Mouse (Mus musculus) liver, embryonic 14.5 days (tissue): ENCODE results near the gene Cyp2c55. TPM values are rescaled to one million over a fixed set of nuclear protein-coding genes. Genes with fewer than 3 reads are reported as not detected.

Experiments
- ATAC-seq: fragments of 200-750 bp; cut with Nextera tagmentation; 2 replicates; pipeline ENCODE4 v1.8.0; 2017; ENCODE audit warnings: moderate number of reproducible peaks, mild to moderate bottlenecking, moderate library complexity; ENCODE audit not compliant: insufficient read depth
- DNase-seq, 3 experiments: peaks; one replicate each; pipeline ENCODE4 v3.0.0-alpha.2; 2012 to 2013; ENCODE audit warnings: low read depth in 3 of 3, low spot score in 3 of 3
- H3K27ac ChIP-seq: fragments of 300-500 bp; sonication (generic); 2 replicates; pipeline ENCODE4 v1.5.1; 2014; ENCODE audit warnings: moderate library complexity, mild to moderate bottlenecking, control low read depth, inconsistent platforms
- H3K27me3 ChIP-seq: fragments of 300-500 bp; sonication (generic); 2 replicates; pipeline ENCODE4 v1.6.1; 2014; ENCODE audit warnings: mild to moderate bottlenecking, low read length, moderate library complexity; ENCODE audit not compliant: control insufficient read depth, insufficient read depth
- H3K36me3 ChIP-seq: fragments of 300-500 bp; sonication (generic); replicated peaks from 2 replicates; pipeline ENCODE4 v1.6.1; 2014; ENCODE audit warnings: low read depth; ENCODE audit not compliant: control insufficient read depth, insufficient read depth
- H3K4me1 ChIP-seq, 2 experiments: fragments of 200-500 bp in 1 of 2; fragments of 300-500 bp in 1 of 2; sonication (generic) in 1 of 2; replicated peaks; 2 replicates each; pipeline ENCODE4 v1.6.1; 2012 to 2014; ENCODE audit warnings: antibody characterized with exemption in 1 of 2, inconsistent platforms in 1 of 2, low read length in 1 of 2; ENCODE audit not compliant: control insufficient read depth in 2 of 2, insufficient read depth in 2 of 2
- H3K4me2 ChIP-seq: fragments of 300-500 bp; sonication (generic); 2 replicates; pipeline ENCODE4 v1.6.1; 2014; ENCODE audit warnings: low read depth, mild to moderate bottlenecking, control low read depth, moderate library complexity
- H3K4me3 ChIP-seq, 2 experiments: fragments of 200-500 bp in 1 of 2; fragments of 300-500 bp in 1 of 2; sonication (generic) in 1 of 2; 2 replicates each; pipeline ENCODE4 v1.5.1; 2012 to 2014; ENCODE audit warnings: low read depth in 2 of 2, low read length in 2 of 2, mild to moderate bottlenecking in 2 of 2, control low read depth in 1 of 2, inconsistent platforms in 1 of 2, moderate library complexity in 1 of 2; ENCODE audit not compliant: insufficient read depth in 1 of 2
- H3K9ac ChIP-seq: fragments of 300-500 bp; sonication (generic); replicated peaks from 2 replicates; pipeline ENCODE4 v1.6.1; 2014; ENCODE audit warnings: mild to moderate bottlenecking, control low read depth, moderate library complexity
- H3K9me3 ChIP-seq: fragments of 300-500 bp; sonication (generic); 2 replicates; pipeline ENCODE4 v1.6.1; 2016; ENCODE audit warnings: low read length, mixed read lengths; ENCODE audit not compliant: control insufficient read depth
- CTCF ChIP-seq: IDR thresholded peaks from 2 replicates; pipeline ENCODE4 v1.5.1; 2016; ENCODE audit warnings: antibody characterized with exemption, low read depth, control low read depth
- EP300 ChIP-seq: IDR thresholded peaks from 2 replicates; pipeline ENCODE4 v1.6.1; 2016; ENCODE audit warnings: antibody characterized with exemption, low read depth
- WGBS: fragments of 180-500 bp; shearing (Covaris S2); extraction: QIAGEN DNeasy Blood & Tissue Kit; methylation state at CpG from one replicate; pipeline ENCODE4 v1.1.7; 2014; ENCODE audit not compliant: insufficient replicate concordance; 5-methylcytosine and 5-hydroxymethylcytosine counted together
- microRNA-seq: library from miRNA; unstranded; fragments of <30 nt; microRNA quantifications from one replicate; pipeline ENCODE4, GENCODE M21; 2016
- polyA plus RNA-seq, 2 experiments: library from polyadenylated mRNA; depleted of rRNA in 1 of 2; stranded (reverse) in 1 of 2; unstranded in 1 of 2; fragments of >200 nt; fragmentation: Nextera tagmentation in 1 of 2; extraction: Ambion mirVana in 1 of 2; gene quantifications; 2 replicates each; pipeline versions ENCODE4 v1.2.1 to v1.2.3; 2012 to 2014

Cyp2c55 gene
- polyA plus RNA-seq, 2 experiments = 0.02 TPM; not detected in 1

DNA sequence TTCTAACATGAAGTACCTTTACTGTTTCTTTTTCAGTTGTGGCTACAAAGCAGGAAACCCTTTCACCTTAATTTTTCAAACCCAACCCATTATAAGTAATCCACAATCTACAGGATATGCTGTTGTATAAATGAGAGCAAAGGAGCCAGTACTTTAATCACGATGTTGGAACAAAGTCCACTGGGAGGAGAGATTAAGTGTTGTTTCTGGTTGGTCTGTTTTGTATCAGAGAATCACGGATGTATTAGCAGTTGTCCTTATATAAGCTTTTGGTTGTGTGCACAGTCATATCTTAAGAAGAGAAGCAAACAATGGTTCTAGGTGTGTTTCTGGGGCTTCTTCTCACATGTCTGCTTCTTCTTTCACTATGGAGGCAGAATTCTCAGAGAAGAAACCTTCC is 53.9 kb downstream of the Cyp2c55 start, which contains the start of gene Cyp2c65:
Cyp2c65 (plus strand) TSS at position 297 of the 400 bp plus-strand sequence.
- Histone ChIP-seq H3K27me3 (no peaks in the 10 kb centered on the region), H3K4me2 (no peak within 1 kb of the TSS), H3K9ac (no peak within 1 kb of the TSS), H3K4me3 (no peak within 1 kb of the TSS), H3K36me3 (no peaks in the 10 kb centered on the region), H3K4me1 (no peaks in the 10 kb centered on the region), H3K27ac (no peak within 1 kb of the TSS), H3K9me3 (no peaks in the 10 kb centered on the region)
- DNase-seq (no peak), ATAC-seq (no peak)
- TF ChIP-seq CTCF (no peak), EP300 (no peak)
- WGBS = 47% methylated on average over 2 of the region's 2 CpGs

Small RNAs within 50 kb of the gene (microRNA-seq; reads per million reads assigned to microRNA genes)
- gene Gm23800 = not detected

Other genes with a start within 250 kb of the Cyp2c55 start
- gene Noc3l, start 187.8 kb upstream of the Cyp2c55 start, polyA plus RNA-seq (2012; rRNA removed) = 3.3 and 5.1 TPM in 2 replicates
- 3.5 and 4.0 TPM in 2 replicates for gene Noc3l, start 187.8 kb upstream of the Cyp2c55 start, polyA plus RNA-seq (2014; fragmentation: Nextera tagmentation; extraction: Ambion mirVana)
- gene Tbc1d12, start 170.4 kb upstream of the Cyp2c55 start, polyA plus RNA-seq (2012; rRNA removed) = 1.4 and 1.9 TPM in 2 replicates
- 1.5 and 2.0 TPM in 2 replicates for gene Tbc1d12, start 170.4 kb upstream of the Cyp2c55 start, polyA plus RNA-seq (2014; fragmentation: Nextera tagmentation; extraction: Ambion mirVana)
- 6.6 and 12.6 TPM in 2 replicates for gene Hells, start 76.1 kb upstream of the Cyp2c55 start, polyA plus RNA-seq (2012; rRNA removed)
- gene Hells, start 76.1 kb upstream of the Cyp2c55 start, polyA plus RNA-seq (2014; fragmentation: Nextera tagmentation; extraction: Ambion mirVana) = 26.1 and 27.8 TPM in 2 replicates
- gene Cyp2c65, start 54.0 kb downstream of the Cyp2c55 start, polyA plus RNA-seq (2012; rRNA removed) = not detected in 2 replicates
- gene Cyp2c65, start 54.0 kb downstream of the Cyp2c55 start, polyA plus RNA-seq (2014; fragmentation: Nextera tagmentation; extraction: Ambion mirVana) = not detected in 2 replicates
- gene Cyp2c66, start 106.9 kb downstream of the Cyp2c55 start, polyA plus RNA-seq (2012; rRNA removed) = not detected in 2 replicates
- gene Cyp2c66, start 106.9 kb downstream of the Cyp2c55 start, polyA plus RNA-seq (2014; fragmentation: Nextera tagmentation; extraction: Ambion mirVana) = not detected in 2 replicates